Mouse (Mus musculus): Measurements from ENCODE around the gene Nusap1. TPM values are rescaled to one million over a fixed set of nuclear protein-coding genes. Genes with fewer than 3 reads are reported as not detected.
"Not testable (repeated sequence)": the region's sequence is repeated elsewhere in the genome, so short reads cannot be mapped to it uniquely, and the experiment has no call there.

The Nusap1 gene
- polyA plus RNA-seq, 2 experiments = 45.1 to 88.3 TPM

GRCm38 (mm10) chr2:119596781-119597330 is 21.2 kb upstream of the Nusap1 start:
- Histone ChIP-seq H3K27ac (no peak overlapping the region), H3K4me3 (ENCODE audit: insufficient read depth in 1 of 2, low read depth in 2 of 2, low read length in 2 of 2) (peak overlapping the region; percentile 20 to 92; a peak in 3 of 4 replicates), H3K36me3 (replicated peaks; ENCODE audit: control insufficient read depth, insufficient read depth, low read depth) (peaks cover 54% of the 10 kb centered on the region), H3K4me2 (ENCODE audit: low read depth) (peak overlapping the region; percentile 77), H3K4me1 (replicated peaks; ENCODE audit: control insufficient read depth in 2 of 2, insufficient read depth in 2 of 2, low read length in 1 of 2) (peaks cover 22 to 28% of the 10 kb centered on the region in 2 experiments), H3K9ac (replicated peaks) (no peak overlapping the region), H3K9me3 (ENCODE audit: control insufficient read depth, low read length) (no peaks in the 10 kb centered on the region), H3K27me3 (ENCODE audit: control insufficient read depth, insufficient read depth, low read length) (peaks cover 2% of the 10 kb centered on the region; the same call in 1 of the 2 replicates)
- no peak for DNase-seq (ENCODE audit: low read depth in 3 of 3, low spot score in 3 of 3)
- no peak for ATAC-seq (ENCODE audit: insufficient read depth)
- TF ChIP-seq CTCF (IDR thresholded peaks at IDR 0.05; ENCODE audit: low read depth) (no peak), EP300 (IDR thresholded peaks at IDR 0.05; ENCODE audit: low read depth) (no peak)
- 59% methylated on average over 8 of the region's 8 CpGs for WGBS (ENCODE audit: insufficient replicate concordance)

GRCm38 (mm10) chr2:119601027-119601426 is 17.1 kb upstream of the Nusap1 start:
- Histone ChIP-seq H3K4me3 (ENCODE audit: insufficient read depth in 1 of 2, low read depth in 2 of 2, low read length in 2 of 2) (no peak overlapping the region), H3K4me1 (replicated peaks; ENCODE audit: control insufficient read depth in 2 of 2, insufficient read depth in 2 of 2, low read length in 1 of 2) (peaks cover 45 to 48% of the 10 kb centered on the region in 2 experiments), H3K27ac (no peak overlapping the region), H3K36me3 (replicated peaks; ENCODE audit: control insufficient read depth, insufficient read depth, low read depth) (peaks cover 79% of the 10 kb centered on the region), H3K9me3 (ENCODE audit: control insufficient read depth, low read length) (no peaks in the 10 kb centered on the region), H3K4me2 (ENCODE audit: low read depth) (peak overlapping the region; percentile 11; the same call in 1 of the 2 replicates), H3K27me3 (ENCODE audit: control insufficient read depth, insufficient read depth, low read length) (no peaks in the 10 kb centered on the region), H3K9ac (replicated peaks) (no peak overlapping the region)
- WGBS (ENCODE audit: insufficient replicate concordance) = 84% methylated on average over 4 of the region's 4 CpGs
- TF ChIP-seq CTCF (IDR thresholded peaks at IDR 0.05; ENCODE audit: low read depth) = no peak
- TF ChIP-seq EP300 (IDR thresholded peaks at IDR 0.05; ENCODE audit: low read depth) = no peak
- DNase-seq (ENCODE audit: low read depth in 3 of 3, low spot score in 3 of 3) = no peak
- ATAC-seq (ENCODE audit: insufficient read depth) = no peak

GRCm38 (mm10) chr2:119601575-119601974 is 16.5 kb upstream of the Nusap1 start:
- peaks cover 78% of the 10 kb centered on the region for H3K36me3 ChIP-seq (replicated peaks; ENCODE audit: control insufficient read depth, insufficient read depth, low read depth)
- not testable (repeated sequence) for H3K27ac ChIP-seq

GRCm38 (mm10) chr2:119602488-119602887 is 15.6 kb upstream of the Nusap1 start:
- TF ChIP-seq EP300 (IDR thresholded peaks at IDR 0.05; ENCODE audit: low read depth) (no peak), CTCF (IDR thresholded peaks at IDR 0.05; ENCODE audit: low read depth) (no peak)
- H3K9ac ChIP-seq (replicated peaks) = peak overlapping the region; percentile 20; the same call in 1 of the 2 replicates
- H3K27ac ChIP-seq = peak overlapping the region; percentile 89
- WGBS (ENCODE audit: insufficient replicate concordance) = 61% methylated on average over 1 of the region's 1 CpGs
- no peaks in the 10 kb centered on the region for H3K9me3 ChIP-seq (ENCODE audit: control insufficient read depth, low read length)
- no peaks in the 10 kb centered on the region for H3K27me3 ChIP-seq (ENCODE audit: control insufficient read depth, insufficient read depth, low read length)
- ATAC-seq (ENCODE audit: insufficient read depth) (no peak), DNase-seq (ENCODE audit: low read depth in 3 of 3, low spot score in 3 of 3) (no peak)
- no peak overlapping the region; a peak in 1 of 4 replicates for H3K4me3 ChIP-seq (ENCODE audit: insufficient read depth in 1 of 2, low read depth in 2 of 2, low read length in 2 of 2)
- H3K4me2 ChIP-seq (ENCODE audit: low read depth) = peak overlapping the region; percentile 54
- H3K36me3 ChIP-seq (replicated peaks; ENCODE audit: control insufficient read depth, insufficient read depth, low read depth) = peaks cover 78% of the 10 kb centered on the region
- peaks cover 47 to 53% of the 10 kb centered on the region in 2 experiments for H3K4me1 ChIP-seq (replicated peaks; ENCODE audit: control insufficient read depth in 2 of 2, insufficient read depth in 2 of 2, low read length in 1 of 2)

More at GRCm38 (mm10) chr2:119601575-119601974, 16.5 kb upstream of the Nusap1 start:
- H3K4me2 ChIP-seq (ENCODE audit: low read depth); H3K9me3 ChIP-seq (ENCODE audit: control insufficient read depth, low read length); DNase-seq (ENCODE audit: low read depth in 3 of 3, low spot score in 3 of 3); ATAC-seq (ENCODE audit: insufficient read depth); H3K27me3 ChIP-seq (ENCODE audit: control insufficient read depth, insufficient read depth, low read length); H3K4me3 ChIP-seq (ENCODE audit: insufficient read depth in 1 of 2, low read depth in 2 of 2, low read length in 2 of 2): not testable (repeated sequence)
- H3K9ac ChIP-seq (replicated peaks) = peak overlapping the region; percentile 28
- H3K4me1 ChIP-seq (replicated peaks; ENCODE audit: control insufficient read depth in 2 of 2, insufficient read depth in 2 of 2, low read length in 1 of 2) = peaks cover 47 to 48% of the 10 kb centered on the region in 2 experiments
- WGBS (ENCODE audit: insufficient replicate concordance) = 73% methylated on average over 3 of the region's 3 CpGs
- TF ChIP-seq CTCF (IDR thresholded peaks at IDR 0.05; ENCODE audit: low read depth) = 0 out of 2 replicates have a peak, but pooled peaks have one; percentile 12

GRCm38 (mm10) chr2:119603909-119604308 is 14.2 kb upstream of the Nusap1 start:
- peaks cover 79% of the 10 kb centered on the region for H3K36me3 ChIP-seq (replicated peaks; ENCODE audit: control insufficient read depth, insufficient read depth, low read depth)

More at GRCm38 (mm10) chr2:119603909-119604308, 14.2 kb upstream of the Nusap1 start:
- Histone ChIP-seq H3K9me3 (ENCODE audit: control insufficient read depth, low read length) (no peaks in the 10 kb centered on the region), H3K4me1 (replicated peaks; ENCODE audit: control insufficient read depth in 2 of 2, insufficient read depth in 2 of 2, low read length in 1 of 2) (peaks cover 50 to 55% of the 10 kb centered on the region in 2 experiments), H3K4me2 (ENCODE audit: low read depth) (peak overlapping the region; percentile 54), H3K9ac (replicated peaks) (peak overlapping the region; percentile 52), H3K27me3 (ENCODE audit: control insufficient read depth, insufficient read depth, low read length) (no peaks in the 10 kb centered on the region), H3K27ac (peak overlapping the region; percentile 89), H3K4me3 (ENCODE audit: insufficient read depth in 1 of 2, low read depth in 2 of 2, low read length in 2 of 2) (no peak overlapping the region)
- TF ChIP-seq EP300 (IDR thresholded peaks at IDR 0.05; ENCODE audit: low read depth) (peak; percentile 74), CTCF (IDR thresholded peaks at IDR 0.05; ENCODE audit: low read depth) (no peak)
- ATAC-seq (ENCODE audit: insufficient read depth) = peak; percentile 21; the same call in 1 of the 2 replicates
- 24% methylated on average over 2 of the region's 2 CpGs for WGBS (ENCODE audit: insufficient replicate concordance)
- peak in 2 of 3 experiments; percentile 50 to 65 for DNase-seq (ENCODE audit: low read depth in 3 of 3, low spot score in 3 of 3)
